Mouse (Mus musculus): ENCODE data around the gene Pecr.
A peak's percentile ranks its signal among the peaks of the same experiment; 100 is the strongest.
"Not testable (repeated sequence)": the region's sequence is repeated elsewhere in the genome, so short reads cannot be mapped to it uniquely, and the experiment has no call there.

The Pecr gene

GRCm38 (mm10) chr1:72288527-72289150 lies 4.5 kb upstream of the Pecr start:
- DNase-seq (ENCODE audit: low read depth, low spot score), result no peak

DNA sequence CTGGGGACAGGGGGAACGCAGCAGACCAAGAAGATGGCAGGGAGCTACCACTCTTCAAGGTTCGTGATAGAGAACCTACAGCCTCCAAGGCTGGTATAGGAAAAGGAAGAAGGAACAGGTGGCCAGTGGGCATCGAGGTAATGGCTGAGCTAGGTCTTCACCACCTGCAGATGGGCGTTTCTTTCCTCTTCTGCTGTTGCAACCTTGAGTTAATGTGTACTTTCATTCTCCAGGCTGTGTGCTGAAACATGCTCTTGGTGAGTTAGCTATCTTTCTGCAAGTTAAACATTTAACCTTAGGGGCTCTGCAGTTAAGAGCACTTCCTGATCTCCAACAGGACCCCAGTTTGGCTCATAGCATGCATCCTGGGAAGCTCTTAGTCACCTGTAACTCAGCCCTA lies 3.8 kb upstream of the Pecr start:
- DNase-seq (ENCODE audit: low read depth, low spot score), result no peak

- no peak for DNase-seq (ENCODE audit: low read depth, low spot score)
Measured at GRCm38 (mm10) chr1:72286904-72287303, 2.8 kb upstream of the Pecr start.

DNA sequence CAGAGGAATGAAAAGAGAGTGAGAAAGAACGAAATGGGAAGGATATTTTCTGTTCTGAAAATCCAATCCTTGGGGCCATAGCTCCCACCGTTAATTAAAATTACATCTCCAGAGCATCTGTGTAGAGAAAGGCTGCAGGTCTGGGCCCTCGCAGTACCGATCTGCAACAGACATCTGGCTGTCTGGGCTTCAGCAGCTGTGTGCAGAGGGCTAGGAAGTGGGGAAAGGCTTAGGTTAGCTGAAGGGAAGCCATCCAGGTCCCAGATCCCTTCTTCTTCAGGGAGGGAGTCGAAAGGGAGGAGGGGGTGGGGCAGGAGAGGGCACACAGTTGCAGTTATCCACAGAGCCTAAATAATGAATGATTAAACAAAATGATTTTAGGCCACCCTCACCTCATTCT lies 425 bp upstream of the Pecr start:
- DNase-seq (ENCODE audit: low read depth, low spot score), result no peak

- DNase-seq (ENCODE audit: low read depth, low spot score), result no peak
Measured at GRCm38 (mm10) chr1:72282604-72283003, 1.5 kb downstream of the Pecr start.

GRCm38 (mm10) chr1:72278085-72278484 lies 6.0 kb downstream of the Pecr start:
- DNase-seq (ENCODE audit: low read depth, low spot score), result no peak

- no peak for DNase-seq (ENCODE audit: low read depth, low spot score)
Measured at GRCm38 (mm10) chr1:72263099-72263498, 21.0 kb downstream of the Pecr start.

DNA sequence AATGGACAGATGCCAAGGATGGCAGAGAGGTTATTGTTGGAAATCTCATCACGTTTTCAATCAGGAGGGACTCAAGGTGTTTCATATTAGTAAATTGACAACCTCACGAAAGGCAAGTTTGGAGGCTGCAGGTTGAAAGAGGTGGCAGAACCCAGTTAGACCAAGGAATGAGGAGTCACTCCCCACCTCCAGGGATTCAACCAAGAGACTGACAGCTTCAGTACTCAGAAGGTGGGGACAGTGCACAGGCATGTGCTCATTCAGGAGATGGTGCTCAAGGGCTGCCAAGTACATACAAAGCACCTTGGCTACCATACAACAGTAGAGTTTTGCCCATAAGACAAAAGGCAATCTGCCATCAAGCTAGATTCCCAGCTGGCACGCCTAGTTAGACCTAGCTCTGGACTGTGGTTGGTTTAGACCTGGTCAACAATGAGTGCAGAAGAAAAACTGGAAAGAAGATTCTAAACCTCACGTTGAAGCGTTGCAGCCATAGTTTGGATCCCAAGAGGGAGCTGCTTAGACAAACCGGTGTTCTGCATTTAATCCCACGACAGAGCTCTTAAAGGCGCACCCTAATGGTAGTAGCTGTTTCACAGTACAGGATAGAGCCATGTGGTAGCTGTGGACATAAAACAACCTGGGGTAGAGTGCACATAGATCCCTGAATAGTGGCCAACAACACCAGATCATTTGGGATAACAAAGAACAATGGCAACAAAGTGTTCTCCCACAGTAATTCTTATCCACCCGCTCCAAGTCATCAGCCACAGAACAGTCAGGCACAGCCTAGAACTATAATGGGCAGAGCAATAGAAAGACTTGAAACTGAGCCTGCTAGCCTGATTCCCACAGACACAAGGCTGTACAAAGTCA lies 27.5 kb downstream of the Pecr start:
- no peak for DNase-seq (ENCODE audit: low read depth, low spot score)

- DNase-seq (ENCODE audit: low read depth, low spot score), result no peak
Measured at GRCm38 (mm10) chr1:72255854-72256175, 28.3 kb downstream of the Pecr start.

DNA sequence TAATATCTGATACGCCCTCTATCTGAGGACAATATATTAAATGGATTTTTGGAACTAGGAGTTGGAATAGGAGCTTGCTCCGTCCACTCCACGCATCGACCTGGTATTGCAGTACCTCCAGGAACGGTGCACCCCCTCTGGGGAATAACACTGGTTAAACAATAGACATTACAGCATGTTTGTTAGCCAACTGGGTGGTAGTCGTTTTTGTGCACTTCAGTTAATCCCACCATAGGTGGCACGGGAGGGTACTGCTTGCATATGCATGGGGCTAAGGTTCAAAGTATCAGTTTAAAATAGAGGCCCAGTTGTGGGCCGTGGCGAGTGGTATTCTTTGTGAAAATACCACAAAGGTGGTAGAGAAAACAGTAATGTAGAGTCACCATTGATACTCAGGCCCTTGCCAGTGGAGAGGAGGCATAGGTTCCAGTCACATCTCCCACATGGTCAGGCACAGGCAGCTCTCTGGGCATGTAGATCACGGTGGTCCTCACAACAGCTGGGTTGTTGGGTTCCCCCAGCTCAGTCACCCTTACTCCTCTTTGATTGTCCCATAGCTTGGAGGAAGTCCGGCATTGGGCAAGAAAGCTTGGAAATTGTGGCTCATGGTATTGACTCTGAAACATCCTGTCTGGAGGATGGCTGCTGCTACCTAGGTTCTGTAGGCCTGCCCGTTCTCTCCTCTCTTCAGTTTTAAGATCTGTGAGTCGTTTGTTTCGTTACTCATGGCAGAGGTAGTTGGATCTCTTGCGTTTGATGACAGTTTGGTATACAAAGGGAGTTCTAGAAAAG lies 28.9 kb downstream of the Pecr start:
- DNase-seq (ENCODE audit: low read depth, low spot score), result peak; percentile 92

DNA sequence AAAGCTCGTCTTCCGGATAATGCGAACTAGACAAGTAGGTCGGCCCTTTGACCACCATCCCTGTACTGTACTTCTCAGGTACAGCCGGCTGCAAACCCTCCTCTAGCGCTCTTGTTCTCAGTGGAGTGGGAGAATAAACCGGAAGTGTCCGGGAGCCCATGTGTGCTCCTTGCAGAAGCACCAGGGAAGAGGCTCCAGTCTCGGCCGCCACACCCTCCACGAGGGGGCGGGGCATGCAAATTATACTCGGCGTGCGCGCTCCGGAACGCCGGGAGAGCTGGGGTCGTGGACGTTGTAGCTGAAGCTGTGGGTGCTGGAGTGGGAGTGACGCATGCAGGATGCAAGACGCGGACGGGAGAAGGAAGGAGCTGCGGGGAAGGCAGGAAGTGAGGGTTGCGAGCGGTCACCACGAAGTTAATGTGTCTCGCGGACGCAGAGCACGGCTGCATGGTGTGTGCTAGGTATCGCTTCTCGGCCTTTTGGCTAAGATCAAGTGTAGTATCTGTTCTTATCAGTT lies 29.5 kb downstream of the Pecr start:
- DNase-seq (ENCODE audit: low read depth, low spot score), result peak; percentile 80

DNA sequence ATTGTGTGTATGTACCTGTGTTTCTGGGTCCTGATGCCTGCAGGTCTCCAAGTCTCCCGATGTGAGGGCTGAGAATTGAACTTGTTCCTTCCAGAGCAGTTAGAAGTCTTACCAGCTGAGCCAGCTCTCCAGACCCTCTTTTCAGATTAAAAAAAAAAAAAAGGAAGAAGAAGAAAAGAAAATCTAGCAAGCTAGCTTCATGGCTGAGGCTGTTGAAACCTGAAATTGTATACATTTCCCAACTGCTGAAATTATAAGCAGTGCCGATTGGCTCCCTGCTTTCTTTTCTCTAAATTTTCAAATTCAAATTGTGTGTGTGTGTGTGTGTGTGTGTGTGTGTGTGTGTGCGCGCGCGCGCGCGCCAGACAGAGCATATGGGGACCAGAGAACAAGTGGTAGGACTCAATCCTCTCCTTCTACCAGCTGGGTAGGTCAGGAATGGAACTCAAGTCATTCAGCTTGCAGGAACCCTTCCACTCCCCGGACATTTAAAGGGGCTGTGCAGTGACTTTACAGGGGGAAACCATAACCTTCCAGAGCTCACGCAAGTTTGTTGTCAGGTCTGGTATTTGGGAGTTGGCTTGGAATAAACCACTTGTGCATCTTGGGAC lies 30.1 kb downstream of the Pecr start:
- no peak for DNase-seq (ENCODE audit: low read depth, low spot score)

GRCm38 (mm10) chr1:72251806-72252205 lies 32.3 kb downstream of the Pecr start:
- DNase-seq (ENCODE audit: low read depth, low spot score), result no peak

DNA sequence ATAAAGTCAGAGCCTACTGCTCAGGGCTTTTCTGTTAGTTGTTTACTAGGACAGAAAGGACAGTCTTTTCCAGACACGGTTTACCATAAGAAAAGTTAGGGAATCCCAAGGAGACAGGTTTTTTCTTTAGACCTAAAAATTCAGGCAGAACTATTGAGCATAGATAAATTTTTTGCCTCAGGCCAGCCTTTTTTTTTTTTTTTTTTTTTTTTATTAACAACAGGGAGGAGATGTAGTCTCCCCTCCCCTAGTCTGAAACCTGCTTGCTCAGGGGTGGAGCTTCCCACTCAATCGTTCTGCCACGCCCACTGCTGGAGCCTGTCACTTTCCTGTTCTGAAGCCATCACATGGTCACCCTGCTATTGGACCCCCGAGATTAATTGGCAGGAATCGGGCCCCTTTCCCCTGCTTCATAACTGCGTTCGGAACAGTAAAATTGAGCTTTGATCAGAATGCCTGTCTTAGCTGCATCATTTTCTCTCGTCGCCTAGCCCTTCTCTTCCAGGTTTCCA lies 35.8 kb downstream of the Pecr start:
- DNase-seq (ENCODE audit: low read depth, low spot score), result not testable (repeated sequence)

- DNase-seq (ENCODE audit: low read depth, low spot score), result peak; percentile 90
Measured at GRCm38 (mm10) chr1:72244317-72245036, 39.6 kb downstream of the Pecr start.

DNA sequence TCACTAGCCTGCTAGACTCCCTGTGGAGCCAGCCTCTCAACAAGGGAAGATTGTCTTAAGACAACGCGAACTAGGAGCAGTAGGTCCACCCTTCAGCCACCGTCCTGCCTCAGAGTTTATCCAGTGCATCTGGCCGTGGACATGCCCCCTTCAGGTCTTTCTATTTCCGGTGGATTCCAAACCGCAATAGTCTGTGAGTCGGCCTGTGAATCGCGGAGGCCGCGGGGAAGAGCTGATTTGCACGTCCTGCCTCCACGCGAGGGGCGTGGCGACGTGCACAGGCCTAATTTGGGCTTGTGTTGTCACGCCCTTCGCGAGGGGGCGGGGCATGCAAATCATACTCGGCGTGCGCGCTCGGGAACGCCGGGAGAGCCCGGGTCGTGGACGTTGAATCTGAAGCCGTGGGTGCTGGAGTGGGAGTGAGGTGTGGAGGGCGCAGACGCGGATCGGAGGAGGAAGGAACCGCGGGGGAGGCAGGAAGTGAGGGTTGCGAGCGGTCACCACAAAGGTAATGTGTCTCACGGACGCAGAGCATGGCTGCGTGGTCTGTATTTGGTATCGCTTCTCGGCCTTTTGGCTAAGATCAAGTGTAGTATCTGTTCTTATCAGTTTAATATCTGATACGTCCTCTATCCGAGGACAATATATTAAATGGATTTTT lies 40.3 kb downstream of the Pecr start:
- peak; percentile 96 for DNase-seq (ENCODE audit: low read depth, low spot score)

GRCm38 (mm10) chr1:72242581-72243143 lies 41.5 kb downstream of the Pecr start:
- DNase-seq (ENCODE audit: low read depth, low spot score), result no peak

DNA sequence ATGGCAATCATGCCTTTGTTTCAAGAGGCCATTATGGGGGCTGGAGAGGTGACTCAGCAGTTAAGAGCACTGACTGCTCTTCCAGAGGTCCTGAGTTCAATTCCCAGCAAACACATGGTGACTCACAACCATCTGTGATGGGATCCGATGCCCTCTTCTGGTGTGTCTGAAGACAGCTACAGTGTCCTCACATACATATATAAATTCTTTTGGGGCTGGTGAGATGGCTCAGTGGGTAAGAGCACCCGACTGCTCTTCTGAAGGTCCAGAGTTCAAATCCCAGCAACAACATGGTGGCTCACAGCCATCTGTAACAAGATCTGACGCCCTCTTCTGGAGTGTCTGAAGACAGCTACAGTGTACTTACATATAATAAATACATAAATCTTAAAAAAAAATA lies 45.0 kb downstream of the Pecr start:
- DNase-seq (ENCODE audit: low read depth, low spot score), result not testable (repeated sequence)

GRCm38 (mm10) chr1:72238016-72238580 lies 46.0 kb downstream of the Pecr start:
- no peak for DNase-seq (ENCODE audit: low read depth, low spot score)
